Mouse (Mus musculus) limb, embryonic 11.5 days (tissue): ENCODE results near the gene Aldoc. TPM values are rescaled to one million over a fixed set of nuclear protein-coding genes. Genes with fewer than 3 reads are reported as not detected.

Experiments used
- ATAC-seq: fragments of 200-750 bp; cut with Nextera tagmentation; 2 replicates; pipeline ENCODE4 v1.8.0; 2017; ENCODE audit warnings: low read depth; ENCODE audit not compliant: insufficient number of reproducible peaks, low FRiP score, low TSS enrichment
- DNase-seq: peaks from one replicate; pipeline ENCODE4 v3.0.0-alpha.2; 2015; ENCODE audit warnings: low spot score
- H3K27ac ChIP-seq: fragments of 300-500 bp; sonication (generic); replicated peaks from 2 replicates; pipeline ENCODE4 v1.5.1; 2014; ENCODE audit warnings: low read depth, mild to moderate bottlenecking, low read length
- H3K27me3 ChIP-seq: fragments of 300-500 bp; sonication (generic); 2 replicates; pipeline ENCODE4 v1.6.1; 2014; ENCODE audit warnings: mild to moderate bottlenecking, low read length, mixed read lengths; ENCODE audit not compliant: control insufficient read depth, insufficient read depth
- H3K36me3 ChIP-seq: fragments of 300-500 bp; sonication (generic); 2 replicates; pipeline ENCODE4 v1.6.1; 2014; ENCODE audit warnings: mild to moderate bottlenecking, low read length, moderate library complexity, mixed read lengths; ENCODE audit not compliant: control insufficient read depth, insufficient read depth
- H3K4me1 ChIP-seq: fragments of 300-500 bp; sonication (generic); 2 replicates; pipeline ENCODE4 v1.6.1; 2014; ENCODE audit warnings: low read length, mixed read lengths; ENCODE audit not compliant: control insufficient read depth, insufficient read depth
- H3K4me2 ChIP-seq: fragments of 300-500 bp; sonication (generic); 2 replicates; pipeline ENCODE4 v1.6.1; 2014; ENCODE audit warnings: low read depth, mild to moderate bottlenecking, moderate library complexity; ENCODE audit not compliant: severe bottlenecking
- H3K4me3 ChIP-seq: fragments of 300-500 bp; sonication (generic); 2 replicates; pipeline ENCODE4 v1.5.1; 2014; ENCODE audit warnings: low read depth, low read length
- H3K9ac ChIP-seq: fragments of 300-500 bp; sonication (generic); 2 replicates; pipeline ENCODE4 v1.6.1; 2014; ENCODE audit warnings: mild to moderate bottlenecking, low read length
- H3K9me3 ChIP-seq: fragments of 300-500 bp; sonication (generic); 2 replicates; pipeline ENCODE4 v1.6.1; 2016; ENCODE audit warnings: low read length; ENCODE audit not compliant: control insufficient read depth
- WGBS: fragments of 180-500 bp; shearing (Covaris S2); extraction: QIAGEN DNeasy Blood & Tissue Kit; methylation state at CpG from one replicate; pipeline ENCODE4 v1.1.7; 2014; 5-methylcytosine and 5-hydroxymethylcytosine counted together
- polyA plus RNA-seq: library from polyadenylated mRNA; unstranded; fragments of >200 nt; fragmentation: Nextera tagmentation; extraction: Ambion mirVana; gene quantifications from 2 replicates; pipeline ENCODE4 v1.2.1, GENCODE M21; 2014

Aldoc gene
- polyA plus RNA-seq, 1 experiment from 2014 or later = 8.5 TPM

GRCm38 (mm10) chr11:78363309-78364007 lies 40.7 kb downstream of the Aldoc start:
- no peak overlapping the region for H3K9ac ChIP-seq
- no peak overlapping the region for H3K4me2 ChIP-seq
- ATAC-seq = no peak
- no peak overlapping the region for H3K4me3 ChIP-seq
- no peaks in the 10 kb centered on the region; the same call in 1 of the 2 replicates for H3K27me3 ChIP-seq
- WGBS = 58% methylated on average over 13 of the region's 13 CpGs
- no peaks in the 10 kb centered on the region for H3K36me3 ChIP-seq
- H3K4me1 ChIP-seq = peaks cover 9% of the 10 kb centered on the region
- no peak overlapping the region for H3K27ac ChIP-seq
- no peaks in the 10 kb centered on the region for H3K9me3 ChIP-seq
- DNase-seq = no peak

GRCm38 (mm10) chr11:78364103-78364502 lies 41.3 kb downstream of the Aldoc start:
- DNase-seq (no peak), ATAC-seq (no peak)
- no peaks in the 10 kb centered on the region for H3K9me3 ChIP-seq
- peaks cover 9% of the 10 kb centered on the region for H3K4me1 ChIP-seq
- H3K27ac ChIP-seq = no peak overlapping the region
- H3K4me2 ChIP-seq = no peak overlapping the region
- H3K27me3 ChIP-seq = no peaks in the 10 kb centered on the region; the same call in 1 of the 2 replicates
- H3K4me3 ChIP-seq = no peak overlapping the region
- no peaks in the 10 kb centered on the region for H3K36me3 ChIP-seq
- WGBS = 37% methylated on average over 8 of the region's 8 CpGs
- H3K9ac ChIP-seq = no peak overlapping the region

DNA sequence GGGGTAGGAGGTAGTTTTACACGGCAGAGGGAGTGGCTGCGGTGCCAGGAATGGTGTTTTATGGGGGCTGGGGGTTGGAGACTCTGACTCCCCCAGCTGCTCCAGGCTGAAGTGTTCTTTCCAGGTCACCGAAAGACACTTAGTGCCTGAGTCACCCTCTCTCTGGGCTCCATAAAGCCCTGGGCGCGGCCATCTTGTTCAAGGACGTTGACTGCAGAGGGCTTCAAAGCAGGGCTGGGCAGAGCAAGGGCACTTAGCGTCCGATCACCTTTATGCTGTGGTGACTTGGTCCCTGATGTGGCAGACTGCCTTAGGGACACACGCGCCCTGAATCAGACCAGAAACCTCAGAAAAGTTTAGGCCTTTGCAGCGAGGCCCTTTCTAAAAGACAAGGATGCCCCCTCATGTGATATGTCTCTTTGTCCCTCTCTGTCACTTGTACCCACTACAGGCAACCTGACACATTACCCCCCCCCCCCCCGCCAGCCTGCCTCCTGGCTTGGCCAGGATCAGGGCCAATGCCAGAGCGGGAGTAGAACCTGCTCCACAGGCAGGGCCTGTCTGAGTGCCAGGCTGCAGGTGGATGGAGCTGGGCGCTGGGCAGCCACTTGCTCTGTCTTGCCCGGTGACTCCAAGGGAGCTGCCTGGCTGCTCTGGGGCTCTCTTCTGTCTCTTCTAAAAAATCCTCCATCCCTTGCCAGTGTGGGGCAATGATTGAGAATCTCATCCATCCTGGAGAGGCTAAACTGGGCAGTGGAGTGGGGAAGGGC lies 44.9 kb downstream of the Aldoc start:
- no peaks in the 10 kb centered on the region; the same call in 1 of the 2 replicates for H3K27me3 ChIP-seq
- H3K36me3 ChIP-seq = no peaks in the 10 kb centered on the region
- DNase-seq = no peak
- 90% methylated on average over 15 of the region's 15 CpGs for WGBS
- H3K4me1 ChIP-seq = peaks cover 9% of the 10 kb centered on the region
- ATAC-seq = no peak
- no peak overlapping the region for H3K9ac ChIP-seq
- no peaks in the 10 kb centered on the region for H3K9me3 ChIP-seq
- no peak overlapping the region for H3K4me3 ChIP-seq
- H3K27ac ChIP-seq = no peak overlapping the region
- no peak overlapping the region for H3K4me2 ChIP-seq

DNA sequence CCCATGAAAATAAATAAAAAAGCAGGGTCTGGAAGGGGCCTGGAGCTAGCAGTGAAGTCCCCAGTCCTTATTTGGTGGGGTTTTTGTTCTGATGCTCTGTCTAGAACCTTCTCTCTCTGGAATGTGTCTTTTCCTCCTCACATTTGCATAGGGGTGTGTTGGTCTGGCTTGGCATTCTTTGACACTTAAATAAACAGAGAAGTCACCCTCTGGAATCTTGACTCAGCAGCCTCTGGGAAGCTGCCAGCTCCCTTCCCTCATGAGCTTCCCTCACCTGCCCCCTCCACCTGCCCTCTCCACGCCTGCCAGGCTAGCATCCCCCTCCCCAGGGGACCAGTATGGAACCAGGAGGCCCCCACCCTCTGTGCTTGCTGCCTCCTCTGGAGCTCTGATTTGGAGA lies 47.6 kb downstream of the Aldoc start:
- Histone ChIP-seq H3K36me3 (no peaks in the 10 kb centered on the region), H3K4me1 (no peaks in the 10 kb centered on the region; the same call in 1 of the 2 replicates), H3K4me2 (no peak overlapping the region), H3K9ac (no peak overlapping the region), H3K9me3 (no peaks in the 10 kb centered on the region), H3K27me3 (no peaks in the 10 kb centered on the region), H3K27ac (no peak overlapping the region), H3K4me3 (no peak overlapping the region)
- ATAC-seq (no peak), DNase-seq (no peak)
- 60% methylated on average over 1 of the region's 1 CpGs for WGBS

DNA sequence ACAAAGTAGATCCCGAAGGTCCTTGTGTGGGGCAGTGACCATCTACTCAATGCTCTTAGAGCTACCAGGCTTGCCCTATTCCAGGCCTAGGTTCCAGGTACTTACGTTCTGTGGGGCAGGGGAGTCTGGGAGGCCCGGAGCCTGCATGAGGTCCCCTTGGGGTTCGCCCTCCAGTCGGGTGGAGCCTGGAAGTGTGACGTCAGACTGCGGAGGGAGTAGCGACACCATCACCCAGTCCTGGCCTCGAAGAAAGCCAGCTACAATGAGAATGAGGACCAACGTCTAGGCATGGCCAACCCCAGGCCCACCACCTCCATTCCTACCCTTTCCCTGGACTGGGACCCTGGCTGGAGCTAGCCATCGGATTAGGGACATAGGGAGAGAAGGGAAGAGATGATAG lies 48.9 kb downstream of the Aldoc start:
- H3K9me3 ChIP-seq = no peaks in the 10 kb centered on the region
- no peak overlapping the region for H3K4me3 ChIP-seq
- no peaks in the 10 kb centered on the region; the same call in 1 of the 2 replicates for H3K4me1 ChIP-seq
- no peak overlapping the region for H3K9ac ChIP-seq
- H3K27ac ChIP-seq = no peak overlapping the region
- H3K4me2 ChIP-seq = no peak overlapping the region
- no peak for ATAC-seq
- H3K36me3 ChIP-seq = no peaks in the 10 kb centered on the region
- no peaks in the 10 kb centered on the region for H3K27me3 ChIP-seq
- DNase-seq = no peak
- 92% methylated on average over 11 of the region's 11 CpGs for WGBS

DNA sequence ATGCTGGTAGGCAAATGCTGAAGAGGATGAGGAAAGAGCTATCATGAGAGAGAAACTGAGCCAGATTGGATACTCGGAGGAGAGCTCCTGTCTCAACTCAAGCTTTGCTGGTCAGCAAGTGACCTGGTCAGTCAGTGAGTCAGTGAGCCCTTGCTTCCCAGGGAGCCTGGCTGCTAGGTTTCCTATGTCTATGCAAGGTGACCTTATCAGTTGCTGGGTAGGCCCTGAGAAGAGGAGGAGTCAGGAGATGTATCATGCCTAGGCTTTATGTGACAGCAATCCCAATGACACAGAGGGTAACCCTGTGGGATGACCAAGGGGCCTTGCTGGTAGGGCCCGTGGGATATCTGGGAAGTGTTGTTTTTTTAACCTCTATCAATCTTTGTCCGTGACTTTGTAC lies 49.4 kb downstream of the Aldoc start:
- DNase-seq = no peak
- Histone ChIP-seq H3K9ac (no peak overlapping the region), H3K27ac (no peak overlapping the region), H3K4me2 (no peak overlapping the region), H3K27me3 (no peaks in the 10 kb centered on the region), H3K4me3 (no peak overlapping the region), H3K36me3 (no peaks in the 10 kb centered on the region), H3K4me1 (peaks cover 3% of the 10 kb centered on the region; the same call in 1 of the 2 replicates), H3K9me3 (no peaks in the 10 kb centered on the region)
- WGBS = 77% methylated on average over 3 of the region's 3 CpGs
- ATAC-seq = no peak

- no peak overlapping the region for H3K27ac ChIP-seq
- WGBS = 70% methylated on average over 7 of the region's 7 CpGs
- no peak overlapping the region for H3K4me2 ChIP-seq
- H3K9me3 ChIP-seq = no peaks in the 10 kb centered on the region
- H3K4me1 ChIP-seq = peaks cover 7% of the 10 kb centered on the region; the same call in 1 of the 2 replicates
- ATAC-seq (no peak), DNase-seq (no peak)
- H3K27me3 ChIP-seq = no peaks in the 10 kb centered on the region
- H3K4me3 ChIP-seq = no peak overlapping the region
- no peaks in the 10 kb centered on the region for H3K36me3 ChIP-seq
- no peak overlapping the region for H3K9ac ChIP-seq
These were observed 49.8 kb downstream of the Aldoc start for GRCm38 (mm10) chr11:78372610-78373009.

DNA sequence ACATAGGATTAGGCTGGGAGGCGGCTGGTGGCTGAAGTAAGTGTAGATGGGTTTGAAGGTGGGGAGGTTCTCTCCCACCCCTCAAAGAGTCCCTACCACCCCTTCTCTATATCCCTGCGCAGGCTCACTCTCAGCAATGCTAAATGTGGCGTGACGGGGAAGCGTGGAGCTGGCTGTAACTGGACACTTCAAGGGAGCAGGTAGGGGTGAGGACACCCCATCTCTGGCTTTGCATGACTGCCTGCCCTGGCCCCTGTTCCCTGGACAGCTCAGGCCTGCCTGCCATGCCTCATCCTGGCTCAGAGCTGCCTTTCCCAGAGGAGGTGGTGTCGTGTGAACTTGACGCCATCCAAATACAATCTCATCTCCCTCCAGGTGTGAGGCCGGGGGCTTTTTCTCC lies 51.4 kb downstream of the Aldoc start:
- Histone ChIP-seq H3K9ac (no peak overlapping the region), H3K36me3 (no peaks in the 10 kb centered on the region), H3K27me3 (no peaks in the 10 kb centered on the region), H3K4me1 (peaks cover 11% of the 10 kb centered on the region; the same call in 1 of the 2 replicates), H3K9me3 (no peaks in the 10 kb centered on the region), H3K27ac (no peak overlapping the region), H3K4me2 (no peak overlapping the region), H3K4me3 (no peak overlapping the region)
- 61% methylated on average over 8 of the region's 8 CpGs for WGBS
- DNase-seq (no peak), ATAC-seq (no peak)
